Mouse (Mus musculus) CH12.LX (cell line): Measurements from ENCODE around the gene Oosp3.

ENCODE experiments used
- CHD1 ChIP-seq: IDR thresholded peaks from 2 replicates; pipeline ENCODE4 v1.6.1; 2012; ENCODE audit warnings: low read depth, low read length, improper control_type of control experiment, inconsistent platforms
- CHD2 ChIP-seq: IDR thresholded peaks from 2 replicates; pipeline ENCODE4 v1.6.1; 2011; ENCODE audit warnings: low read length, improper control_type of control experiment
- CTCF ChIP-seq, 2 experiments: IDR thresholded peaks in 1 of 2; conservative IDR thresholded peaks in 1 of 2; 2 replicates each; pipeline ENCODE4 v1.5.1; 2011 to 2012; ENCODE audit warnings: low read depth in 2 of 2, low read length in 2 of 2, improper control_type of control experiment in 1 of 2, inconsistent platforms in 1 of 2, mild to moderate bottlenecking in 1 of 2, moderate library complexity in 1 of 2
- EP300 ChIP-seq: IDR thresholded peaks from 2 replicates; pipeline ENCODE4 v1.6.1; 2011; ENCODE audit warnings: low read length, improper control_type of control experiment
- GABPA ChIP-seq: IDR thresholded peaks from 2 replicates; pipeline ENCODE4 v1.6.1; 2012; ENCODE audit warnings: low read depth, low read length, improper control_type of control experiment, inconsistent platforms; ENCODE audit not compliant: insufficient replicate concordance
- JUN ChIP-seq: IDR thresholded peaks from 2 replicates; pipeline ENCODE4 v1.6.1; 2011; ENCODE audit warnings: low read depth, mild to moderate bottlenecking, low read length, improper control_type of control experiment, moderate library complexity; ENCODE audit not compliant: insufficient read depth
- KAT2A ChIP-seq: IDR thresholded peaks from 2 replicates; pipeline ENCODE4 v1.6.1; 2012; ENCODE audit warnings: low read length, improper control_type of control experiment, inconsistent platforms; ENCODE audit not compliant: insufficient replicate concordance
- MYC ChIP-seq: IDR thresholded peaks from 2 replicates; pipeline ENCODE4 v1.6.1; 2011; ENCODE audit warnings: low read depth, mild to moderate bottlenecking, improper control_type of control experiment, low read length
- NELFE ChIP-seq: IDR thresholded peaks from 2 replicates; pipeline ENCODE4 v1.6.1; 2011; ENCODE audit warnings: low read depth, low read length, improper control_type of control experiment
- POLR2A ChIP-seq: IDR thresholded peaks from 2 replicates; pipeline ENCODE4 v1.6.1; 2011; ENCODE audit warnings: low read depth, mild to moderate bottlenecking, improper control_type of control experiment, low read length
- SMC3 ChIP-seq: IDR thresholded peaks from 2 replicates; pipeline ENCODE4 v1.6.1; 2011; ENCODE audit warnings: low read depth, low read length, improper control_type of control experiment
- TBP ChIP-seq: conservative IDR thresholded peaks from 2 replicates; pipeline ENCODE4 v1.6.1; 2011; ENCODE audit warnings: low read depth, low read length, improper control_type of control experiment
- TCF12 ChIP-seq: IDR thresholded peaks from 2 replicates; pipeline ENCODE4 v1.6.1; 2014; ENCODE audit warnings: low read depth, mild to moderate bottlenecking, inconsistent platforms, low read length, improper control_type of control experiment
- ZNF384 ChIP-seq: IDR thresholded peaks from 2 replicates; pipeline ENCODE4 v1.6.1; 2012; ENCODE audit warnings: low read depth, low read length, improper control_type of control experiment, inconsistent platforms

GRCm38 (mm10) chr19:11727304-11727703 lies 30.4 kb downstream of the Oosp3 start:
- TF ChIP-seq CTCF (conservative IDR thresholded peaks at IDR 0.05 in 1 of 2, IDR thresholded peaks at IDR 0.05 in 1 of 2; ENCODE audit: low read depth in 2 of 2, low read length in 2 of 2) (no peak), POLR2A (no peak), CHD2 (no peak), JUN (no peak), MYC (no peak), GABPA (no peak), TBP (no peak), EP300 (no peak), TCF12 (no peak), ZNF384 (no peak), CHD1 (no peak), SMC3 (no peak), KAT2A (no peak), NELFE (no peak)
